Mouse (Mus musculus): Measurements from ENCODE around the gene Add3. TPM values are rescaled to one million over a fixed set of nuclear protein-coding genes. Genes with fewer than 3 reads are reported as not detected.

Add3 gene
- polyA plus RNA-seq, 1 experiment from 2014 or later = 52.4 TPM

DNA sequence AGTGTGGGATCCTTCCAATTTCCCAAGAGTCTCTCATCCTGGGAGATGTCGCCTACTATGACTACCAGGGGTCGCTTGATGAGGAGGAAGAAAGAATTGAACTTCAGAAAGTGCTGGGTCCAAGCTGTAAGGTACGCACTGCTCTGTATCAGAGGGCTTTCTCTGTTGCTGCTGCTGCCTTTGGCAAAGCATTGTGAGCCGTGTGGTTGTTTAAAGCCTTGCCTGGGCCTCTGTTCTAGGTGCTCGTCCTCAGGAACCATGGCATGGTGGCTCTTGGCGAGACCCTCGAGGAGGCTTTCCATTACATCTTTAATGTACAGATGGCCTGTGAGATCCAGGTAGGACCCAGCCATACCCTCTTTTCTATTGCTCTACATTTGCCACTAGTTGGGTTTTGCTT, 93.3 kb downstream of the Add3 start:
- H3K4me3 ChIP-seq (ENCODE audit: low read depth, low read length) = no peak overlapping the region
- TF ChIP-seq EP300 (optimal IDR thresholded peaks at IDR 0.05) = no peak
- TF ChIP-seq CTCF (IDR thresholded peaks at IDR 0.05; ENCODE audit: low read depth) = no peak
- H3K36me3 ChIP-seq (ENCODE audit: control insufficient read depth, insufficient read depth, low read length) = peaks cover 26% of the 10 kb centered on the region; the same call in 1 of the 2 replicates
- no peak overlapping the region for H3K27ac ChIP-seq (replicated peaks)
- no peaks in the 10 kb centered on the region for H3K4me1 ChIP-seq (replicated peaks; ENCODE audit: control insufficient read depth, insufficient read depth)
- 93% methylated on average over 7 of the region's 7 CpGs for WGBS
- no peak overlapping the region for H3K9ac ChIP-seq (ENCODE audit: low read length)
- no peaks in the 10 kb centered on the region for H3K27me3 ChIP-seq (ENCODE audit: control insufficient read depth, insufficient read depth, low read length)
- H3K9me3 ChIP-seq (ENCODE audit: control insufficient read depth, low read length) = no peaks in the 10 kb centered on the region
- DNase-seq (ENCODE audit: low spot score) (no peak), ATAC-seq (ENCODE audit: low FRiP score, low TSS enrichment) (no peak)
- H3K4me2 ChIP-seq (replicated peaks; ENCODE audit: low read depth) = no peak overlapping the region

DNA sequence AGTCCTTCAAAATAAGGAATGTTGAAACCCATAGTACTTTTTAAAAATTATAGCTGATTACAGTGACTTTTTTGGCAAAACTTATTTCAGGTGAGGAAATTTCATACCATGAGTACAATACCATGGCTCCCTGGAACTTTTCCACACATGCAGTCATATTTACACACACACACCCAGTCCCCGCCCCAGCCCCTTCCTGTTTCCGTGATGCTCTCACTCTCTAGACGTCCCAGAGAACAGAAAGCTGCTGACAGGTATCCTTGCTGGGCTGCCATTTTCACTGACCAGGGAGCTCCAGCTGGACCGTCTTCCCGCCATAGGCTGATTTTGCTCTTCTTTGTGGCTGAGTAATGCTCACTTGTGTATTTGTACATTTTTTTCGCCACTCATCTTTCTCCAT, 101.6 kb downstream of the Add3 start:
- H3K27me3 ChIP-seq (ENCODE audit: control insufficient read depth, insufficient read depth, low read length) = no peaks in the 10 kb centered on the region
- H3K4me2 ChIP-seq (replicated peaks; ENCODE audit: low read depth) = no peak overlapping the region
- WGBS = 73% methylated on average over 6 of the region's 6 CpGs

GRCm38 (mm10) chr19:53243956-53244355, 103.7 kb downstream of the Add3 start:
- Histone ChIP-seq H3K36me3 (ENCODE audit: control insufficient read depth, insufficient read depth, low read length) (peaks cover 19% of the 10 kb centered on the region), H3K9me3 (ENCODE audit: control insufficient read depth, low read length) (no peaks in the 10 kb centered on the region), H3K9ac (ENCODE audit: low read length) (no peak overlapping the region), H3K4me3 (ENCODE audit: low read depth, low read length) (no peak overlapping the region), H3K27ac (replicated peaks) (no peak overlapping the region), H3K4me2 (replicated peaks; ENCODE audit: low read depth) (no peak overlapping the region), H3K27me3 (ENCODE audit: control insufficient read depth, insufficient read depth, low read length) (no peaks in the 10 kb centered on the region), H3K4me1 (replicated peaks; ENCODE audit: control insufficient read depth, insufficient read depth) (no peaks in the 10 kb centered on the region)
- 83% methylated on average over 10 of the region's 10 CpGs for WGBS
- TF ChIP-seq CTCF (IDR thresholded peaks at IDR 0.05; ENCODE audit: low read depth) = no peak
- TF ChIP-seq EP300 (optimal IDR thresholded peaks at IDR 0.05) = no peak
- no peak for DNase-seq (ENCODE audit: low spot score)
- no peak for ATAC-seq (ENCODE audit: low FRiP score, low TSS enrichment)

More for the DNA sequence above, 101.6 kb downstream of the Add3 start:
- H3K9me3 ChIP-seq (ENCODE audit: control insufficient read depth, low read length) = no peaks in the 10 kb centered on the region
- no peak overlapping the region for H3K9ac ChIP-seq (ENCODE audit: low read length)
- H3K27ac ChIP-seq (replicated peaks) = no peak overlapping the region
- no peak overlapping the region for H3K4me3 ChIP-seq (ENCODE audit: low read depth, low read length)
- ATAC-seq (ENCODE audit: low FRiP score, low TSS enrichment) (0 out of 2 replicates have a peak, but pooled peaks have one; percentile 61), DNase-seq (ENCODE audit: low spot score) (peak; percentile 52)
- TF ChIP-seq CTCF (IDR thresholded peaks at IDR 0.05; ENCODE audit: low read depth) (no peak), EP300 (optimal IDR thresholded peaks at IDR 0.05) (no peak)
- peaks cover 14% of the 10 kb centered on the region for H3K36me3 ChIP-seq (ENCODE audit: control insufficient read depth, insufficient read depth, low read length)
- no peaks in the 10 kb centered on the region for H3K4me1 ChIP-seq (replicated peaks; ENCODE audit: control insufficient read depth, insufficient read depth)

DNA sequence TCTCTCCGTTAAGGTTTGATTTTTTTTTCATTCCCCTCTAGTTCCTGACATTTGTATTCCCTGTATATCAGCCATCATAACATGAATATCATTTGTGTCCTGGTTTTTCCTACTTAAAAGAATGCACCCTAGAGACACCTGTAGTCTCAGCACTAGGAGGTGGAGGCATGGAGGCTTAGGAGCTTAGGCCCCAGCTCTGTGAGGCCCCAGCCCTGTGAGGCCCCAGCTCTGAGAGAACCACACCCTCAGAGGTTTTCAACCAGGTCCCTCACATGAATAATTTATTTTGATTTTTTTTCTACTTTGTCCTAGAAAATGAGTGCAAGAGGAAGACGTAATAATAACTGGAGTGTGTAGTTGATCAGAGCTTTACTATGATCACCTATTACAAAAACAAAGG, 107.3 kb downstream of the Add3 start:
- no peaks in the 10 kb centered on the region for H3K27me3 ChIP-seq (ENCODE audit: control insufficient read depth, insufficient read depth, low read length)
- H3K27ac ChIP-seq (replicated peaks) = no peak overlapping the region
- peaks cover 12% of the 10 kb centered on the region for H3K36me3 ChIP-seq (ENCODE audit: control insufficient read depth, insufficient read depth, low read length)
- TF ChIP-seq EP300 (optimal IDR thresholded peaks at IDR 0.05) = no peak
- no peak for TF ChIP-seq CTCF (IDR thresholded peaks at IDR 0.05; ENCODE audit: low read depth)
- no peaks in the 10 kb centered on the region for H3K9me3 ChIP-seq (ENCODE audit: control insufficient read depth, low read length)
- no peak overlapping the region for H3K4me2 ChIP-seq (replicated peaks; ENCODE audit: low read depth)
- no peak for ATAC-seq (ENCODE audit: low FRiP score, low TSS enrichment)
- no peak overlapping the region for H3K9ac ChIP-seq (ENCODE audit: low read length)
- no peak for DNase-seq (ENCODE audit: low spot score)
- H3K4me1 ChIP-seq (replicated peaks; ENCODE audit: control insufficient read depth, insufficient read depth) = no peaks in the 10 kb centered on the region
- 57% methylated on average over 2 of the region's 2 CpGs for WGBS
- no peak overlapping the region for H3K4me3 ChIP-seq (ENCODE audit: low read depth, low read length)

DNA sequence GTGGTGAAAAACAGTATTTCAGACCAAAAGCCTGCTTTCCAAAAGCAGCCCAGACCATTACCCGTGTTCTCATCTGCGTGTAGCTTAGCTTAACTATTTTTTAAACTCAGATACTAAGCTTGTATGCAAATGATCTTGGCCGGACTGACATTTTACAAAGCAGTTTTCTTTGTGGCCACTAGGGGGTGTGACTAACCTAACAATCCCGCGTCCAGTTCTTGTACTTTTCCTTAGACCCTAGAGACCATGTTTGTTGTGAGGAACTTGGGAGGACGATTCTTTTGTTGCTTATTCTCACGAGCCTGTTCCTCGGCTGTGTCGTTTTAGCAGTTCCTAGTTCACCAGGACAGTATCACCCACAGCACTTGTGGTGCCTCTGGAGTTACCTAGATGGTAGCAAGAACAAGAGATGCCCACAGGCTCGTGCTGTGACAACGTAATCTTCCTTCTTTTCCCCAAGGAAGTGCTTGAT, 107.8 kb downstream of the Add3 start:
- peak; percentile 94 for TF ChIP-seq CTCF (IDR thresholded peaks at IDR 0.05; ENCODE audit: low read depth)
- TF ChIP-seq EP300 (optimal IDR thresholded peaks at IDR 0.05) = no peak
- 16% methylated on average over 11 of the region's 11 CpGs for WGBS
- Histone ChIP-seq H3K27ac (replicated peaks) (no peak overlapping the region), H3K36me3 (ENCODE audit: control insufficient read depth, insufficient read depth, low read length) (peaks cover 11% of the 10 kb centered on the region), H3K4me3 (ENCODE audit: low read depth, low read length) (no peak overlapping the region), H3K4me1 (replicated peaks; ENCODE audit: control insufficient read depth, insufficient read depth) (no peaks in the 10 kb centered on the region), H3K4me2 (replicated peaks; ENCODE audit: low read depth) (no peak overlapping the region), H3K9me3 (ENCODE audit: control insufficient read depth, low read length) (no peaks in the 10 kb centered on the region), H3K9ac (ENCODE audit: low read length) (no peak overlapping the region), H3K27me3 (ENCODE audit: control insufficient read depth, insufficient read depth, low read length) (no peaks in the 10 kb centered on the region)
- ATAC-seq (ENCODE audit: low FRiP score, low TSS enrichment) (peak; percentile 62), DNase-seq (ENCODE audit: low spot score) (peak; percentile 30)

GRCm38 (mm10) chr19:53251015-53251414, 110.8 kb downstream of the Add3 start:
- 83% methylated on average over 7 of the region's 7 CpGs for WGBS
- no peak overlapping the region for H3K9ac ChIP-seq (ENCODE audit: low read length)
- no peaks in the 10 kb centered on the region for H3K9me3 ChIP-seq (ENCODE audit: control insufficient read depth, low read length)
- H3K4me3 ChIP-seq (ENCODE audit: low read depth, low read length) = no peak overlapping the region
- H3K27me3 ChIP-seq (ENCODE audit: control insufficient read depth, insufficient read depth, low read length) = no peaks in the 10 kb centered on the region
- DNase-seq (ENCODE audit: low spot score) = no peak
- no peak overlapping the region for H3K4me2 ChIP-seq (replicated peaks; ENCODE audit: low read depth)
- H3K36me3 ChIP-seq (ENCODE audit: control insufficient read depth, insufficient read depth, low read length) = peaks cover 6% of the 10 kb centered on the region; the same call in 1 of the 2 replicates
- no peak for ATAC-seq (ENCODE audit: low FRiP score, low TSS enrichment)
- no peaks in the 10 kb centered on the region for H3K4me1 ChIP-seq (replicated peaks; ENCODE audit: control insufficient read depth, insufficient read depth)
- TF ChIP-seq CTCF (IDR thresholded peaks at IDR 0.05; ENCODE audit: low read depth) (no peak), EP300 (optimal IDR thresholded peaks at IDR 0.05) (no peak)
- no peak overlapping the region for H3K27ac ChIP-seq (replicated peaks)
